Mouse (Mus musculus) embryo, embryonic 10 days (tissue): ENCODE results near the gene Thrsp.

Source experiments
- DNase-seq: peaks from one replicate; pipeline ENCODE4 v3.0.0-alpha.2; 2015; ENCODE audit warnings: low spot score

Thrsp gene

GRCm38 (mm10) chr7:97416473-97416872 is 1.1 kb downstream of the Thrsp start:
- DNase-seq: no peak

- DNase-seq: no peak
Observed at GRCm38 (mm10) chr7:97414915-97415687, 2.4 kb downstream of the Thrsp start.

GRCm38 (mm10) chr7:97414426-97414825 is 3.1 kb downstream of the Thrsp start:
- DNase-seq: no peak

- no peak for DNase-seq
Observed at GRCm38 (mm10) chr7:97413981-97414380, 3.5 kb downstream of the Thrsp start.

- no peak for DNase-seq
Observed at GRCm38 (mm10) chr7:97411575-97411974, 6.0 kb downstream of the Thrsp start.

- no peak for DNase-seq
Observed at GRCm38 (mm10) chr7:97411106-97411505, 6.4 kb downstream of the Thrsp start.

- DNase-seq: no peak
Observed at GRCm38 (mm10) chr7:97407145-97407544, 10.4 kb downstream of the Thrsp start.

GRCm38 (mm10) chr7:97399960-97400715 is 17.4 kb downstream of the Thrsp start, which contains the start of gene Ndufc2:
Ndufc2 (plus strand) TSS chr7:97400003.
- DNase-seq: peak; percentile 92

- DNase-seq: no peak
Observed at GRCm38 (mm10) chr7:97398943-97399342, 18.6 kb downstream of the Thrsp start.

- DNase-seq: no peak
Observed at GRCm38 (mm10) chr7:97394375-97394774, 23.2 kb downstream of the Thrsp start.

- no peak for DNase-seq
Observed at GRCm38 (mm10) chr7:97392079-97392445, 25.5 kb downstream of the Thrsp start.

- DNase-seq: no peak
Observed at GRCm38 (mm10) chr7:97391293-97392078, 26.0 kb downstream of the Thrsp start.

- no peak for DNase-seq
Observed at GRCm38 (mm10) chr7:97388541-97388940, 29.0 kb downstream of the Thrsp start.

- no peak for DNase-seq
Observed at GRCm38 (mm10) chr7:97387561-97388147, 29.9 kb downstream of the Thrsp start.

- DNase-seq: no peak
Observed at GRCm38 (mm10) chr7:97386806-97387370, 30.6 kb downstream of the Thrsp start.

GRCm38 (mm10) chr7:97386106-97386805 is 31.3 kb downstream of the Thrsp start:
- no peak for DNase-seq

- no peak for DNase-seq
Observed at GRCm38 (mm10) chr7:97383496-97384132, 33.9 kb downstream of the Thrsp start.

- DNase-seq: no peak
Observed at GRCm38 (mm10) chr7:97382661-97383060, 34.9 kb downstream of the Thrsp start.

GRCm38 (mm10) chr7:97380500-97381123 is 36.9 kb downstream of the Thrsp start:
- no peak for DNase-seq

- no peak for DNase-seq
Observed at GRCm38 (mm10) chr7:97379304-97379703, 38.2 kb downstream of the Thrsp start.
